Mouse (Mus musculus) heart, embryonic 10.5 days (tissue): ENCODE results near the gene Lonp2. TPM values are rescaled to one million over a fixed set of nuclear protein-coding genes. Genes with fewer than 3 reads are reported as not detected.
A peak's percentile ranks its signal among the peaks of the same experiment; 100 is the strongest.

Source experiments
- DNase-seq: peaks from one replicate; pipeline ENCODE4 v3.0.0-alpha.2; 2017; ENCODE audit warnings: low spot score
- H3K27ac ChIP-seq: fragments of 300-500 bp; sonication (generic); 2 replicates; pipeline ENCODE4 v1.5.1; 2016; ENCODE audit warnings: mild to moderate bottlenecking
- H3K27me3 ChIP-seq: fragments of 300-500 bp; sonication (generic); 2 replicates; pipeline ENCODE4 v1.6.1; 2016; ENCODE audit warnings: mild to moderate bottlenecking; ENCODE audit not compliant: poor library complexity, insufficient read depth, severe bottlenecking
- H3K36me3 ChIP-seq: fragments of 300-500 bp; sonication (generic); 2 replicates; pipeline ENCODE4 v1.6.1; 2016; ENCODE audit warnings: mild to moderate bottlenecking, moderate library complexity
- H3K4me1 ChIP-seq: fragments of 300-500 bp; sonication (generic); 2 replicates; pipeline ENCODE4 v1.6.1; 2016; ENCODE audit warnings: mild to moderate bottlenecking
- H3K4me3 ChIP-seq: fragments of 300-500 bp; sonication (generic); 2 replicates; pipeline ENCODE4 v1.5.1; 2016; ENCODE audit warnings: mild to moderate bottlenecking, moderate library complexity
- H3K9me3 ChIP-seq: fragments of 300-500 bp; sonication (generic); 2 replicates; pipeline ENCODE4 v1.6.1; 2016; ENCODE audit warnings: mild to moderate bottlenecking, moderate library complexity
- WGBS: fragments of 180-500 bp; shearing (Covaris S2); methylation state at CpG from one replicate; pipeline ENCODE4 v1.1.7; 2016; 5-methylcytosine and 5-hydroxymethylcytosine counted together
- polyA plus RNA-seq: library from polyadenylated mRNA; unstranded; fragments of >200 nt; fragmentation: Nextera tagmentation; extraction: Ambion mirVana; gene quantifications from 2 replicates; pipeline ENCODE4 v1.2.1, GENCODE M21; 2016

Gene Lonp2
- polyA plus RNA-seq, 1 experiment from 2014 or later = 58.1 TPM

DNA sequence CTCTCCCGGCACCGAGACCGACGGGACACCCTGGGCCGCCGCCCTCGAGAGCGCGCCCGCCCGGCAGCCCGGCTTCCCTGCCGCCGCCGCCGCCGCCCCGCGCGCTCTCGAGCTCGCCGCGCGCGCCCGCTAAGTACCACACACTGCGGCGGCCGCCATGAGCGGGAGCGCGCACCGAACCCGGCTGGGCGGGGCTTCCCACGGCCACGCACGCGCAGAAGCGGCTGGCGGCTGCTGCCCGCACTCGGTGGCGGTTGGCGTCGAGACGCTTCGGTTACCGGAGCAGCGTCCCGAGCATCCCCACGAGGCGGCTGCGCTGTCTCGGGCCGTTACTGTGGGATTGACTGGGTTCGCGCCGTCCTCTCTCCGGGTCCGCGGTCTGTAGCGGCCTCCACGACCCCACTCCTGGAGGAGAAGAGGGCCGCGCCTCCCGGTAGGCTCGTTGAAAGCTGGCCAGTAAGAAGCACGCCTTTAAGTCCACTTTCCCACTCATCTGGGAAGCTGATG is 122.1 kb downstream of the Lonp2 start:
- Histone ChIP-seq H3K4me3 (peak overlapping the region; percentile 97), H3K9me3 (no peaks in the 10 kb centered on the region), H3K27ac (peak overlapping the region; percentile 100), H3K36me3 (no peaks in the 10 kb centered on the region), H3K27me3 (no peaks in the 10 kb centered on the region), H3K4me1 (peaks cover 20% of the 10 kb centered on the region)
- peak; percentile 89 for DNase-seq
- WGBS = 2% methylated on average over 65 of the region's 70 CpGs

DNA sequence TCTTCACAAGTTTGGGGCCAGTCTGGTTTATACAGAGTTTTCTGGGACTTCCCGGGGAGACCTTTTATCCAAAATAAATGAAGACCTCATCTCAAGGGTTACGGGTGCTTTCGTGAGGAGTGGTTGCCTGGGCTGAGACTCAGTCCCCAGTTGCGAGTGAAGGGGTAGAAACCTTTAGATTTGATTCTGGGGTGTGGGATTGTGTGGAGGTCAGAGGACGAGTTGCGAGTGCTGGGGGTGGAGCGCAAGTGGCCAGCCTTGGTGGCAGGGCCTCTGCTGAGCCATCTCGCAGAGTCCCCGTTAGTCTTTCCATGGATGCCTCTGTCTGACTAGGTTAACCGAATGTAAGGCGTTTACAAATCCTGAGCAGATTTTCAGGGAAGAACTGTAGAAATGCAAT is 122.7 kb downstream of the Lonp2 start:
- Histone ChIP-seq H3K36me3 (no peaks in the 10 kb centered on the region), H3K27ac (peak overlapping the region; percentile 100), H3K27me3 (no peaks in the 10 kb centered on the region), H3K9me3 (no peaks in the 10 kb centered on the region), H3K4me3 (peak overlapping the region; percentile 97), H3K4me1 (peaks cover 18% of the 10 kb centered on the region)
- WGBS = 3% methylated on average over 11 of the region's 11 CpGs
- no peak for DNase-seq

DNA sequence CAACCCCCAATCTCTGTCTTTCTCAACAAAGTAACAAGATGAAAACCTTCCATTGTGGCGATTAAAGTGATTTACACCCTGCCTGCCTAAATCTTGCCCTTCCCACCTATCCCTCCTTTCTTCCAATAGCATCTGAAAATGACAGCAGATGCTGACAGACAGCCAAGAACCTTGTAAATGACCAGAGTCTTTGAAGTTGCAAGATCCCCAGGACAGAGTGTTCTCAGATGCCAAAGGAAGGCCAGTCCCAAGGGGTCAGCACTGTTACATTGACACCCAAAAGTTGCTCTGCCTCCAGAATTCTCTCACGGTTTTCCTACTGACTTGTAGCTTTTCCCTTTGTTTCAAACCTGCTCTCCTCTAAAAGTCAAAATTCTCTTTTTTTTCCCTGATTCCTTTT is 126.0 kb downstream of the Lonp2 start:
- Histone ChIP-seq H3K9me3 (no peaks in the 10 kb centered on the region), H3K27me3 (no peaks in the 10 kb centered on the region), H3K36me3 (no peaks in the 10 kb centered on the region), H3K4me1 (peaks cover 7% of the 10 kb centered on the region; the same call in 1 of the 2 replicates), H3K27ac (no peak overlapping the region), H3K4me3 (no peak overlapping the region)
- DNase-seq = no peak
- WGBS = 32% methylated on average over 2 of the region's 2 CpGs

DNA sequence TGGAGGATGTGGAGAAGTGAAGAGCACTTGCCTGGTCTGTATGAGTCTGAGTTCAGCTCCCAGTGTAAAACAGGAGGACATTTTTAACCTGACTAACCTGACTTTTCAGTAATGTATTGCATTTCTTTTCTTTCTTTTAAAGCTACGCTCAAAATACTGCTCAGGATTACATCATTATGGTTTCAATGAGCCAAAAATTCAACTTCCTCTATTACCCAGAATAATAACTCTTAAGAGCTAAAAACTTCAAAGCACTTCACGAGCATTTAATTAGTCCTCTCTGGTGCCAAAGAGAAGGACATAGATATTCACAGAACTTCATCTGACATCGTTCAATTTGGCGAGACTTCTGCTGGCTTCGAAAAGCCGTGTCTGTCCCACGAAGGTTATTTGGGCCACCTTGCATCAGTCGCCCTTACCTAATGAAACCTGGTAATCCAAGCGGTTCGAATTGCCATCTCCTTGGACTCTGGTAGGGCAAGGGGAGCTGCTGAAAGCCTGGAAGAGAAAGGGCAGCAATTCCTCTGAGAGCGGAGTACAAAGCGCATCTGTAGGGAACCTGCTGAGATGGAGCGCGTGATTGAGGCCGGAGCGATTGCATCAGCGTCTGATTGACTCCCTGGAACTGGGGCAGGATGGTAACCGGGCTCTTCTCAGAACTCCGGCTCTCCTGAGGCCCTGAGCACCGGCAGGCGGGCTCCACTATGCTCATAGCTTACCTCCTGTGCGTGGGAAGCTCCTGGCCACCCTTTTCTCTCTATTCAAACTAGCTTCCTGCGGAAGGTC is 133.3 kb downstream of the Lonp2 start:
- 29% methylated on average over 23 of the region's 23 CpGs for WGBS
- DNase-seq = no peak

DNA sequence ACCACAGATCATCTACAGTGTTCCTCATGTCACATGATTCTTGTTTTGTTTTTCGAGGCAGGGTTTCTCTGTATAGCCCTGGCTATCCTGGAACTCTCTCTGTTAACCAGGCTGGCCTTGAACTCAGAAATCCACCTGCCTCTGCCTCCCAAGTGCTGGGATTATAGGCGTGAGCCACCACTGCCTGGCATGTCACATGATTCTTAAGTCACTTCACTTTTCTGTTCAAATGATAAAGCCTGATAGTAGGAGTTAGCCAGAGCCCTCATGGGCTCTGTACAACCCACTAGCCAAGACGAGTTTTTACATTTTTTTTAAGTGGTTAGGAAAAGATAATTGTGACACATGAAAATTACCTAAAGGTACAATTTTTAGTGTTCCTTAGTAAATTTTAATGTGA is 134.8 kb downstream of the Lonp2 start:
- no peak overlapping the region for H3K27ac ChIP-seq
- no peak for DNase-seq
- no peak overlapping the region for H3K4me3 ChIP-seq
- H3K36me3 ChIP-seq = no peaks in the 10 kb centered on the region
- H3K27me3 ChIP-seq = 0 out of 2 replicates have a peak, but pooled peaks cover 3% of the 10 kb centered on the region
- peaks cover 5% of the 10 kb centered on the region; the same call in 1 of the 2 replicates for H3K4me1 ChIP-seq
- H3K9me3 ChIP-seq = no peaks in the 10 kb centered on the region
- 69% methylated on average over 3 of the region's 3 CpGs for WGBS

More for the DNA sequence above, 133.3 kb downstream of the Lonp2 start:
- Histone ChIP-seq H3K27ac (no peak overlapping the region), H3K36me3 (no peaks in the 10 kb centered on the region), H3K4me3 (peak overlapping the region; percentile 27; the same call in 1 of the 2 replicates), H3K27me3 (0 out of 2 replicates have a peak, but pooled peaks cover 3% of the 10 kb centered on the region), H3K4me1 (peaks cover 5% of the 10 kb centered on the region; the same call in 1 of the 2 replicates), H3K9me3 (no peaks in the 10 kb centered on the region)

DNA sequence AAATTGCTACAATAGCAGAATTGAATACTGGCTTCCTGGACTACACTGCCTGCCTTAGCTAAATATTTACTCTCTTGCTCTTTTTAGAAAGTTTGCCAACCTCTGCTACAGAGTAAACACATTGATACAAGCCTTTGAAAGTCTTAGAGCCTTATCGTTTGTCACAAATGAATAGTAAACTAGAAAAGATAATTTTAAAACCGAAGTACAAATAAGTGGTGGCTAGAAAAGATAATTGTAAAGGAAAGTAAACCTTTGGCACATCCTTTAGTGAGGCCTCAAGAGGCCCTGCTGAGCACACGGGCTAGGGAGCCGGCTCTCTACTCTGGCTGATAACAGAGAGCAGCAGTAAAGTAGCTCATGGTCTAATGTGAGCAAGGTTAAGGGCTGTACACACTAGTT is 135.2 kb downstream of the Lonp2 start:
- Histone ChIP-seq H3K4me3 (no peak overlapping the region), H3K27ac (no peak overlapping the region), H3K9me3 (no peaks in the 10 kb centered on the region), H3K27me3 (0 out of 2 replicates have a peak, but pooled peaks cover 3% of the 10 kb centered on the region), H3K4me1 (peaks cover 5% of the 10 kb centered on the region; the same call in 1 of the 2 replicates), H3K36me3 (no peaks in the 10 kb centered on the region)
- 32% methylated on average over 4 of the region's 4 CpGs for WGBS
- no peak for DNase-seq

DNA sequence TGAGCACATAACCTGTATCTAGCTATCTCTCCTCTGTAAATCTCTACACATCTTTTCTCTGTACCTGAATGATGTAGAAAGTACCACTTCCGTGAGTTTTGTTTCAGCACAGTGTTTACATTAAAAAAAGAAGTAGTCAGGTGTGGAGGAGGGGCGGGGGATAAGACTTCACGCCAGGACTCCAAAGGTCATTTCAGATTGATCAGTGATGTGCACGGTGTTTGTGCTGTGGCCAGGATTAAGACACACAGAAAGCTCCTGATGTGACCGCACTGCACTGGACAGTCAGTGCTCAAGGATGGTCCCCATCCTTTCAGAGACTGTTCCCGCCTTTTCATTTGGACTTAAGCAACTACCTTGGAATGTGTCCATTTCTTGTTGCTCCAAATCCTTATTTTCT is 136.9 kb downstream of the Lonp2 start:
- WGBS = 84% methylated on average over 6 of the region's 6 CpGs
- Histone ChIP-seq H3K4me1 (peaks cover 5% of the 10 kb centered on the region; the same call in 1 of the 2 replicates), H3K4me3 (no peak overlapping the region), H3K27ac (no peak overlapping the region), H3K27me3 (0 out of 2 replicates have a peak, but pooled peaks cover 3% of the 10 kb centered on the region), H3K36me3 (no peaks in the 10 kb centered on the region), H3K9me3 (no peaks in the 10 kb centered on the region)
- no peak for DNase-seq

DNA sequence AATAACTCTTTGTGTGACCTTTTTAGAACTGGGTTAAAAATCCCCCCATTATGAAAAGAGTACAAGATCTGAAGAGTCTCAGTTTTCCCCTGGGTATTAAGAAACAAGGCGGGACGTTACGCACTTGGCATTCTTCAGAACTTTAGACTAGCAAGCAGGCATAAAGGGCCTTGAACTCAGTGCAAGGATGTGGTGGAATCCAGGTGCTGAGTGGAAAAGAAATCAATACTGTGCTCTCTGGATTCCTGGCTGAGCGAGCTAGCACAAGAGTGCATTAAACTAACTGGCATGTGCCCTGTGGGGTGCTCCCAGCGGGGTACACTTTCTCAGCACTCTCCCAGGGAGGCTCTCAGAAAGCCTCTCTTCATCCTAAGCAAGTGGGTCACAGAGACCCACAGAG is 139.0 kb downstream of the Lonp2 start:
- no peaks in the 10 kb centered on the region; the same call in 1 of the 2 replicates for H3K4me1 ChIP-seq
- no peaks in the 10 kb centered on the region for H3K27me3 ChIP-seq
- no peaks in the 10 kb centered on the region for H3K9me3 ChIP-seq
- no peak for DNase-seq
- H3K4me3 ChIP-seq = no peak overlapping the region
- no peaks in the 10 kb centered on the region for H3K36me3 ChIP-seq
- WGBS = 64% methylated on average over 5 of the region's 5 CpGs
- no peak overlapping the region for H3K27ac ChIP-seq

DNA sequence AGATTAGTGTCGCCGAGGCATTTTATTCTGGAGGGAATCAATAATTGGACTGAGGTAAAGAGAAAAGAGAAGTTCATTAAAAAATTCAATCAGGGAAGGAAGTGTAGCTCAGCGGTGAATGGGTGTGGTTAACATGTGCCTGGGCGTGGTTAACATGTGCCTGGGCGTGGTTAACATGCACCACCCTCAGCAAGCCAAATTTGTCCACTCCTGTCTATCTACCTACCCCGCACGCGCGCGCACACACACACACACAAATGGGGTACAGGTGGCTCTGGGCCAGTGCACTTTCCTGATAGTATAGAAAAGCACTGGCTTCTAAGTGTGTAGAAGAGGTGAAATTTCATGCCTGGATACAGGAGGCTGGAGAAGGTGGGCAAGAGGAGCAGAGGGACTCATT is 141.3 kb downstream of the Lonp2 start:
- H3K27ac ChIP-seq = no peak overlapping the region
- no peaks in the 10 kb centered on the region for H3K9me3 ChIP-seq
- no peak for DNase-seq
- H3K4me3 ChIP-seq = no peak overlapping the region
- H3K27me3 ChIP-seq = no peaks in the 10 kb centered on the region
- no peaks in the 10 kb centered on the region; the same call in 1 of the 2 replicates for H3K4me1 ChIP-seq
- 81% methylated on average over 10 of the region's 10 CpGs for WGBS
- no peaks in the 10 kb centered on the region for H3K36me3 ChIP-seq

DNA sequence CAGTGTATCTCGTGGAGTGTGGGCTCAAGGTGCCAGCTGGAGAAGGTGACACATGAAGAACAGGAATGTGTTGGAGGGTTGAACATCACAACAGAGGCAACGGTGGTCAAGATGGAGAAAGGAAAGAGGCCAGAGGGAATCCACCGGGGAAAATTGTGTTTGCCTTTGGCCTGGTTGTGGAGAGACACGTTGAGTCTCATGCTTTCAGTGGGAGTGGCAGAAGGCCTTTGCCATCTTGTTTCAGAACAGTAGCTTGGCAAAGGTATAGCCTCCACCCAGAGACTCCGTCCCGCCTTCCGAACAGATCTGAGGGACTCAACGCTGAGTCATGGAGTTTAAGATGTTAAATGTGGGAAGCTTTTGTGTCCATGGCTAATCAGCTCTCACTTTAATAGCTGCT is 141.8 kb downstream of the Lonp2 start:
- Histone ChIP-seq H3K27ac (no peak overlapping the region), H3K27me3 (no peaks in the 10 kb centered on the region), H3K4me3 (no peak overlapping the region), H3K36me3 (no peaks in the 10 kb centered on the region), H3K9me3 (no peaks in the 10 kb centered on the region), H3K4me1 (no peaks in the 10 kb centered on the region; the same call in 1 of the 2 replicates)
- DNase-seq = no peak
- 90% methylated on average over 8 of the region's 8 CpGs for WGBS

DNA sequence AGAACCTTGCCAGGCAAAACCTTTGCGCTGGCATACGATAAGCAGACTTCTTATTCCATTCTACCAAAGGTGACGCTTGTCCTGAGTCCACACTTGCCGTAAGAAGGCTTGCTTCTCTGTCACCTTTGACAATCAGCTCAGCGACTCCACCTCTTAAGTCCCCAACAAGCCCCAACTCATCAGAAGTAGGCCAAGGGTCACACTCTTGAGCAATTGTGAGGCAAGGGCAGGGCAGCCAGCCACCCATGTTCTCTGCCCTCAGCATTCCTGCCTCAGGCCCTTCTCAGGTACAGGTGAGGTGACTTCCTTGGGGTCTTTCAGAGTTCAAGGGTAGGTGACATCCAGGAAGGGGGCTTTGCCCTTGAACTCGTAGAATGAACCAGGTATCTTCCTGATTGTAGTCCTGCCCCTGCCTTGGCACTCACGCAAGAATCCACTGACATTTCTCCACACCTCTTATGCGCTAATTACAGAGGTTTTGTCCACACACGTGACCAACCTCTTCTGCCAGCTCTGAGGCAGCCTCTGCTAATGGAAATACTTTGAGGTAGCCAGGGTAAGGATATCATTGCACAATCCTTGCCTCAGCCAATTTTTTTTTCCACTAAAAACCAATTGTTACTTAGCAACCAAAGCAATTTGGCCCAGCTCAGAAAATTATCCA is 142.8 kb downstream of the Lonp2 start:
- Histone ChIP-seq H3K9me3 (no peaks in the 10 kb centered on the region), H3K27ac (no peak overlapping the region), H3K27me3 (no peaks in the 10 kb centered on the region), H3K4me3 (no peak overlapping the region), H3K36me3 (no peaks in the 10 kb centered on the region), H3K4me1 (no peaks in the 10 kb centered on the region; the same call in 1 of the 2 replicates)
- no peak for DNase-seq
- WGBS = 80% methylated on average over 9 of the region's 9 CpGs

DNA sequence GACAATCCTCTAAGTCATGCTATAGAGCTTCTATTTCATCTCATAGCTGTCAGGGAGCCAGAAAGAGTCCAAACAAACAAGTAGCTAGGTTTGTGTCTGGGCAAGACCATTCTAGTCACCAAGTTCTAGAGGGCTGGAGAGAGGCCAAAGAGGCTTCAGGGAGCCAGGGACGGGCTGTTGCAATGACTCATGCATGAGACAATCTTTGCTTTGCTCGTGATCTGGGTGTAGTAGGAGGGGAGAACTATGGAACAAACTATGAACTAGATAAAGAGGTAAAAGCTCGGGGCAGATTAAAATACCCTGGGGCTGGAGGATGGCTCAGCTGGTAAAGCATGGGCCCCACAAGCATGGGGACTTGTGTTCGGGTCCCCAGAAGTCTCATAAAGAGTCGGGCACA is 144.7 kb downstream of the Lonp2 start:
- DNase-seq = no peak
- WGBS = 65% methylated on average over 5 of the region's 5 CpGs

More for the DNA sequence above, 144.7 kb downstream of the Lonp2 start:
- H3K9me3 ChIP-seq = no peaks in the 10 kb centered on the region
- H3K4me3 ChIP-seq = no peak overlapping the region
- no peaks in the 10 kb centered on the region for H3K36me3 ChIP-seq
- H3K4me1 ChIP-seq = no peaks in the 10 kb centered on the region; the same call in 1 of the 2 replicates
- no peaks in the 10 kb centered on the region for H3K27me3 ChIP-seq
- no peak overlapping the region for H3K27ac ChIP-seq
